Mouse (Mus musculus): ENCODE results near the gene Prkce. TPM values are rescaled to one million over a fixed set of nuclear protein-coding genes. Genes with fewer than 3 reads are reported as not detected.

Gene Prkce
- polyA plus RNA-seq, 1 experiment = 9.6 TPM

DNA sequence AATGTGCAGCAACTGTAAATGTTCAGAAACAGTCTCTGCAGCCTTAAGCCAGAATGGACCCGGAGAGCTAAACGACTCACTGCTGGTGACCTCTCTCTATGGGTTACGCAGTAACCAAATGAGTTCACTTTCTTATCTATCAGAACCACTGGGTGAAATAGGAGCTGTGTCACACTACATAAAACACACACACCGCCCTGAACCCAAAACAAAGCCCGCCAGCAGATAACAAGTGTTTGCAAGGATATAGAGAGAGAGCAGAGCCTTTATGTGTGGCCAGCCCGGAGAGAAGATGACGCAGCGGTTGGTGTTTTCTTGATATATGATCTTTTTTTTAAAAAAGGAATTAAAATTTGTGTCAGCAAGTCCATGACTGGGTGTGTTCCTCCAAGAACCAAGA, 238.1 kb downstream of the Prkce start:
- H3K27ac ChIP-seq (ENCODE audit: insufficient read depth, low read length) = no peak overlapping the region
- peaks cover 3% of the 10 kb centered on the region; the same call in 1 of the 2 replicates for H3K4me1 ChIP-seq (ENCODE audit: control insufficient read depth, insufficient read depth, low read length)
- TF ChIP-seq CTCF (IDR thresholded peaks at IDR 0.05; ENCODE audit: borderline replicate concordance, insufficient read depth, low read length) (no peak), POLR2A (IDR thresholded peaks at IDR 0.05; ENCODE audit: low read depth, low read length) (no peak)
- no peak overlapping the region for H3K4me3 ChIP-seq (ENCODE audit: insufficient read depth, low read length)

DNA sequence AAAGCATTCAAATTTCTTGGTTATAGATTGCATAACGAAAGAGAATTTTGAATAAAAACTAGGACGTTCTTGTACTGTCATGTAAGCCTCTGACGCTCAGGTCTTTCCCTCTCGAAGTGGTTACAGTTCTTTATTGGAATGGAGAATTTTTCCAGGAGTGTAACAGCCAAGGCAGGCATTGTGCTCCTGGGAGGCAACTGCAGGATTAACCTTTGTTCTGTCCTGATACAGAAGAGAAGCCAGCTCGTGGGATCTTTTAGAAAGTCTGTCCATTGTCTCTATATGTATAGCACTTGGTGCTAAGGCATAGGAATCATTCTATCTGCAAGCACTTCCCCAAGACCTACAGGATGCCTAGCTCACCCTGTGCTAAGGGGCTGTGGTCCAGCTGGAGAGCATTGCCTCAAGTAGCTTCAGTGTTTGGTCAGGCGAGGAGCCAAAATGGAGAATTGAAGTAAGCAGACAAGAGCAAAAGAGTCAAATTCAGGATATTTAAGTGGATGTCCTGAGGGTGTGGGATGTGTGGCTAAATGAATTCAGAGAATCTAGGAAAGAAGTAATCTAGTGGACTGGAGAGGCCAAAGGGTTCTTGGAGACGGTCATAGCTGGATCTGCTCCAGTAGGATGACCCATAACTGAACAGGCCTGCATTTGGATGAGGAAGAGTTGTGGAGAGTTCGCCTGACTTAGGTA, 240.5 kb downstream of the Prkce start:
- Histone ChIP-seq H3K4me3 (ENCODE audit: insufficient read depth, low read length) (no peak overlapping the region), H3K4me1 (ENCODE audit: control insufficient read depth, insufficient read depth, low read length) (peaks cover 3% of the 10 kb centered on the region; the same call in 1 of the 2 replicates), H3K27ac (ENCODE audit: insufficient read depth, low read length) (no peak overlapping the region)
- TF ChIP-seq CTCF (IDR thresholded peaks at IDR 0.05; ENCODE audit: borderline replicate concordance, insufficient read depth, low read length) (no peak), POLR2A (IDR thresholded peaks at IDR 0.05; ENCODE audit: low read depth, low read length) (no peak)

DNA sequence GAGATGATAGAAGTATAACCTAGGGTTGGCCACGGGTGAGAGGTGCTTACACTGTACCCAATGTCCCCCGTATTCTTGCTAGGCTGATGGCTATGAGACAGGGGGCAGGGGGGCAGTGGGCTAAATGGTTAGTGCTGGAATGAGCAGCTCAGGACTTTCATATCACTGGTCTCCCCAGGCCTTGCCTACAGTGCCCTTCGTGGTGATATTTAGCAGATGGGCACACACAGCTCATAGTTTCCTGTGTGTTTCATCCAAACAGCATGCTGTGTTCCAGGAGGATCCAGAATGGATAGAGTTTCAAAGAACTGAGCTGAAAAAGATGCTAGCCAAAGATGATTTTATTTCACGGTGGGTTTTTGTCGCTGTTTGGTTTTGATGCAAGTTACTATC, 241.0 kb downstream of the Prkce start:
- no peak overlapping the region for H3K4me3 ChIP-seq (ENCODE audit: insufficient read depth, low read length)
- peaks cover 3% of the 10 kb centered on the region; the same call in 1 of the 2 replicates for H3K4me1 ChIP-seq (ENCODE audit: control insufficient read depth, insufficient read depth, low read length)
- TF ChIP-seq CTCF (IDR thresholded peaks at IDR 0.05; ENCODE audit: borderline replicate concordance, insufficient read depth, low read length) = no peak
- TF ChIP-seq POLR2A (IDR thresholded peaks at IDR 0.05; ENCODE audit: low read depth, low read length) = no peak
- no peak overlapping the region for H3K27ac ChIP-seq (ENCODE audit: insufficient read depth, low read length)

DNA sequence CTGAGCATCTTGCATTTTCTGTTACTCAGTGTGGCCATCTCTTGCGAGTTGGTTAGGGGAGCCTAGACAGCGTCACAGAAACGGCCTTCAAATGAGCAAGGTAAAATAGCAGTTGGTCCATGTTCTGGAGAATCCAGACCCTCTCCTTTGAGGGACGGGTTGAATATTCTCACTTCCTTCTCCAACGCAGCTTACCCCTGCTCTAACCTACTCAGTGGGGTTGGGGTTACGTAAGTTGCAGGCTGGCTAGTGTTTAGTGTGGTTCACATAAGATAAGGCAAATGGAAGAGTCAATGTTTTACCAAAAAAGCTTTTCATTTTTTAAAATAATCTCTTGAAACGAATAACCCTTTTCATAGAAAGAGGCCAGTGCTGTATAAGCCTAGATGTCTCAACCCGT, 241.9 kb downstream of the Prkce start:
- no peak overlapping the region for H3K4me3 ChIP-seq (ENCODE audit: insufficient read depth, low read length)
- peaks cover 3% of the 10 kb centered on the region; the same call in 1 of the 2 replicates for H3K4me1 ChIP-seq (ENCODE audit: control insufficient read depth, insufficient read depth, low read length)
- H3K27ac ChIP-seq (ENCODE audit: insufficient read depth, low read length) = no peak overlapping the region
- TF ChIP-seq CTCF (IDR thresholded peaks at IDR 0.05; ENCODE audit: borderline replicate concordance, insufficient read depth, low read length) = no peak

DNA sequence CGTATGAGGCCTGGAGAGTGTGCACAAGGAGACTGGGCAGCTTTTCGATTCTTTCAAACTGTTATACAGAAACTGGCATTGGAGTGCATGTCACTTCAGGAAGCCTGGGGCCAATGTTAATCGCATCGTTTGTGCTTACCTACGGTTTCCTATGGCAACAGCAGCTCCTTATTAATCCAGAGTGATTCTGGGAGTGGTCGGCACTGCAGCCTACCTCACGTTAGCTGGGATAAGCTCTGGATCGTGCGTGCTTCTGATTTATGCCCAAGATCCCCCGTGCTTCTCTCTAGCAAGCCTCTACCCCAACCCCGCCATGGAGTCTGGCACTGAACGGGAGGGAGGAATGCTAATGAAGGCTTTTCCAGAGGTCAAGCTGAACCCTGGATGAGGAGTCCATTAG, 242.9 kb downstream of the Prkce start:
- Histone ChIP-seq H3K4me1 (ENCODE audit: control insufficient read depth, insufficient read depth, low read length) (peaks cover 3% of the 10 kb centered on the region; the same call in 1 of the 2 replicates), H3K4me3 (ENCODE audit: insufficient read depth, low read length) (no peak overlapping the region), H3K27ac (ENCODE audit: insufficient read depth, low read length) (no peak overlapping the region)
- no peak for TF ChIP-seq POLR2A (IDR thresholded peaks at IDR 0.05; ENCODE audit: low read depth, low read length)
- TF ChIP-seq CTCF (IDR thresholded peaks at IDR 0.05; ENCODE audit: borderline replicate concordance, insufficient read depth, low read length) = no peak

DNA sequence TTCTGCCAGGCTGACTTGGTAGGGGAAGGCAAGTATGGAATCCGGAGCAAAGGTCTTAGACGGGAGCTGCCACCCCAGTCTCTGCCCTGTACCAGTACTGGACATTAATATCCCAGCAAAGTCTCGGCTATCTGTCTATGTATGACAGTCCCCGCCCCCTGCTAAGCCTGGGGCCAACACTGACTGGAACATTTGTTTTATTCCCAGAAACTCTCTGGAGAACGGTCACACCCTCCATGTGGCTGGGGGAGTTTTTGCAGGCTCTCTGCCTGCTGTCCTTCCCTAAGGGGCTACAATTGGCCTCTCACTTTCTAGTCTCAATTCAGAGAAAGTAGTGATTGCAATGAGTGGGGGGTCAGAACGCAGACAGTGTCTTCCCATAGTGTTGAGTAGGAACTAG, 244.6 kb downstream of the Prkce start:
- H3K4me1 ChIP-seq (ENCODE audit: control insufficient read depth, insufficient read depth, low read length) = peaks cover 3% of the 10 kb centered on the region; the same call in 1 of the 2 replicates
- TF ChIP-seq POLR2A (IDR thresholded peaks at IDR 0.05; ENCODE audit: low read depth, low read length) = no peak
- TF ChIP-seq CTCF (IDR thresholded peaks at IDR 0.05; ENCODE audit: borderline replicate concordance, insufficient read depth, low read length) = no peak
- H3K27ac ChIP-seq (ENCODE audit: insufficient read depth, low read length) = no peak overlapping the region
- H3K4me3 ChIP-seq (ENCODE audit: insufficient read depth, low read length) = no peak overlapping the region

DNA sequence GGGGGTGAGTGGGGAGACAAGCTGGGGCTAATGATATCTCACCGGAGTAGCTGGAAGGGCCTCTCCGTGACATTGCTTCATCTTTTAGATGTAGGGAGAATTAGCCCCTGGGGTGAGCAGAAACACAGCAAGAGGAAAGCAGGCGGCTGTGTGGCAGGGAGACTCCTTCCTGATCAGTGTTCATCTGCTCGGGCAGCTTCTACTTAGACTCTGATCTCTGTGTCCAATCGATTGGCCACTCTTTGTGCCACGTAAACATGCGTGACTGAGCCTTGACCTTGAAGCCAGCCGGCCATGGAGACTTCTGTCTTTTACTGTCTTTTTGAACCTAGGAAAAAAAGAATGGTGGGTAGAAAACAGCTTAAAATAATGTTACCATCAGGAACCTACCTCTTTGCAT, 247.0 kb downstream of the Prkce start:
- Histone ChIP-seq H3K4me1 (ENCODE audit: control insufficient read depth, insufficient read depth, low read length) (no peaks in the 10 kb centered on the region), H3K27ac (ENCODE audit: insufficient read depth, low read length) (no peak overlapping the region), H3K4me3 (ENCODE audit: insufficient read depth, low read length) (no peak overlapping the region)
- TF ChIP-seq CTCF (IDR thresholded peaks at IDR 0.05; ENCODE audit: borderline replicate concordance, insufficient read depth, low read length) (no peak), POLR2A (IDR thresholded peaks at IDR 0.05; ENCODE audit: low read depth, low read length) (no peak)

DNA sequence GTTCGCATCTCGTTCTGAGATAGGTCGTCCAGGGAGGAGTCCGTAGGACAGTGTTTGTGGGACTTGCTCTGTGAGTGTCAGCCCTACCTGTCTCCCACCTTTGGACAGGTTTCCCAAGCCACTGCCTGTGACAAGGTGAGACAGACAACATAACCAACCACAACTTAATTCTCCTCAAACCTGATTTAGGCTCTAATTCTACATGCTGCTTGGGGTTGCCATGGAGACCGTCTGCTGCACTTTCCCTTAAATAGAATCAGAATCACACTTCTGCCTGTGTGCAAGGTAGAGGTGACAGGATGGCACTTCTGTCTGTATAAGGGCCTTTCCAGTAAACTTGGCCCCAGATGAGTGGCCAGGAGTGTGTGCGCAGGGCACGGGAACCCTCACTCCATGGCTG, 248.4 kb downstream of the Prkce start:
- Histone ChIP-seq H3K4me3 (ENCODE audit: insufficient read depth, low read length) (no peak overlapping the region), H3K27ac (ENCODE audit: insufficient read depth, low read length) (no peak overlapping the region), H3K4me1 (ENCODE audit: control insufficient read depth, insufficient read depth, low read length) (no peaks in the 10 kb centered on the region)
- TF ChIP-seq CTCF (IDR thresholded peaks at IDR 0.05; ENCODE audit: borderline replicate concordance, insufficient read depth, low read length) (no peak), POLR2A (IDR thresholded peaks at IDR 0.05; ENCODE audit: low read depth, low read length) (no peak)

DNA sequence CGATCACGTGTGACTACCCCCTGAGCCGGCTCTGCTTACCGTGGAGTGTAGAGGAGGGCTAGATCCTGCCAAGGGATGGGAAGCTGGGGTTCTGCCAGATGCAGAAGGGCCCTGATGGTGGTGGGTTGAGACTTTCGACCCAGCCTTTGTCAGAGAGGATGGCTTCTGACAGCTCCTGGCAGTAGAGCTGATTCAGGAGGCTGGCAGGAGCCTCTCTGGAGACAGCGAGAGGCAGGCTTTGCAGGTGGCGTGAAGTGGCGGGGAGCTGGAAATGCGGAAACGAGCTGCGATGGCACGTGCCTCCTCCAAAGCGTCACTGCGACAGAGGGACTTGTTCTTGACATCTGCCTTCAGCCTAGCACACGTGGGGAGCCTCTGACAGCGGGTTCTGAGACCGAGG, 250.7 kb downstream of the Prkce start:
- TF ChIP-seq CTCF (IDR thresholded peaks at IDR 0.05; ENCODE audit: borderline replicate concordance, insufficient read depth, low read length) = no peak
- no peak for TF ChIP-seq POLR2A (IDR thresholded peaks at IDR 0.05; ENCODE audit: low read depth, low read length)
- Histone ChIP-seq H3K4me1 (ENCODE audit: control insufficient read depth, insufficient read depth, low read length) (no peaks in the 10 kb centered on the region), H3K27ac (ENCODE audit: insufficient read depth, low read length) (no peak overlapping the region), H3K4me3 (ENCODE audit: insufficient read depth, low read length) (no peak overlapping the region)

DNA sequence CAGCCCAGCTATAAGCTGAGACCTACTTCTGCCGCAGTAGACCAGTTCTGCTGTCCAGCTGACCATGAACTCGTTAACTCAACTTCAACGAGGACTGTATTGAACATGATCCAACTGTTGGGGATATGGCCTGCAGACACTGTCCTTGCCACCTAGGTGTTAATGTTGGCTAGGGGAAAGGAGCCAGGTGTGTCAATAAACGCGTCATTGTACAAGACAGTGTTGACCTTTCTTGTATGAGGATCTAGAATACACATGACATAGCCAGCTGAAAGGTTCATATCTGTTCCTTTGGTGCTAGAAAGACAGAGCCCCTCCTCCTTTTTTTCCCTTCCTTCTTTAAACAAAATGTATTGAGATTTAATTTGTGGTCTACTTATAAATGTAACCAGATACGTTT, 251.6 kb downstream of the Prkce start:
- Histone ChIP-seq H3K4me3 (ENCODE audit: insufficient read depth, low read length) (no peak overlapping the region), H3K4me1 (ENCODE audit: control insufficient read depth, insufficient read depth, low read length) (no peaks in the 10 kb centered on the region), H3K27ac (ENCODE audit: insufficient read depth, low read length) (no peak overlapping the region)
- TF ChIP-seq POLR2A (IDR thresholded peaks at IDR 0.05; ENCODE audit: low read depth, low read length) (no peak), CTCF (IDR thresholded peaks at IDR 0.05; ENCODE audit: borderline replicate concordance, insufficient read depth, low read length) (no peak)
